Mouse (Mus musculus): ENCODE data around the gene Slc39a13.
"Not testable (repeated sequence)": the region's sequence is repeated elsewhere in the genome, so short reads cannot be mapped to it uniquely, and the experiment has no call there.

Slc39a13 gene

GRCm38 (mm10) chr2:91070076-91070800 lies at the start of gene Slc39a13:
Slc39a13 (minus strand) TSS chr2:91070417.
- DNase-seq: peak; percentile 98

- DNase-seq: no peak
Measured at GRCm38 (mm10) chr2:91119551-91119950, 49.3 kb upstream of the Slc39a13 start.

GRCm38 (mm10) chr2:91119061-91119460 lies 48.8 kb upstream of the Slc39a13 start:
- DNase-seq: no peak

GRCm38 (mm10) chr2:91118647-91119046 lies 48.4 kb upstream of the Slc39a13 start:
- DNase-seq: no peak

- no peak for DNase-seq
Measured at GRCm38 (mm10) chr2:91117585-91118275, 47.5 kb upstream of the Slc39a13 start, which contains the start of gene Mybpc3. Mybpc3 (plus strand) TSS chr2:91118144.

GRCm38 (mm10) chr2:91116842-91117241 lies 46.6 kb upstream of the Slc39a13 start:
- no peak for DNase-seq

GRCm38 (mm10) chr2:91115578-91115970 lies 45.4 kb upstream of the Slc39a13 start:
- DNase-seq: no peak

GRCm38 (mm10) chr2:91114781-91115577 lies 44.8 kb upstream of the Slc39a13 start:
- DNase-seq: peak; percentile 98

- no peak for DNase-seq
Measured at GRCm38 (mm10) chr2:91113852-91114251, 43.6 kb upstream of the Slc39a13 start.

- DNase-seq: no peak
Measured at GRCm38 (mm10) chr2:91113334-91113733, 43.1 kb upstream of the Slc39a13 start.

GRCm38 (mm10) chr2:91112491-91112890 lies 42.3 kb upstream of the Slc39a13 start:
- peak; percentile 56 for DNase-seq

- not testable (repeated sequence) for DNase-seq
Measured at GRCm38 (mm10) chr2:91111832-91112231, 41.6 kb upstream of the Slc39a13 start.

- DNase-seq: no peak
Measured at GRCm38 (mm10) chr2:91110429-91110828, 40.2 kb upstream of the Slc39a13 start.

GRCm38 (mm10) chr2:91109807-91110385 lies 39.7 kb upstream of the Slc39a13 start:
- DNase-seq: no peak

- DNase-seq: no peak
Measured at GRCm38 (mm10) chr2:91109241-91109640, 39.0 kb upstream of the Slc39a13 start.

GRCm38 (mm10) chr2:91108156-91108555 lies 37.9 kb upstream of the Slc39a13 start:
- DNase-seq: no peak

- peak; percentile 92 for DNase-seq
Measured at GRCm38 (mm10) chr2:91101124-91101740, 31.0 kb upstream of the Slc39a13 start.

GRCm38 (mm10) chr2:91098156-91098555 lies 27.9 kb upstream of the Slc39a13 start:
- DNase-seq: no peak

- no peak for DNase-seq
Measured at GRCm38 (mm10) chr2:91097015-91097414, 26.8 kb upstream of the Slc39a13 start.

- no peak for DNase-seq
Measured at GRCm38 (mm10) chr2:91096524-91096923, 26.3 kb upstream of the Slc39a13 start.

GRCm38 (mm10) chr2:91090827-91091226 lies 20.6 kb upstream of the Slc39a13 start:
- no peak for DNase-seq

GRCm38 (mm10) chr2:91090208-91090607 lies 20.0 kb upstream of the Slc39a13 start:
- no peak for DNase-seq

- no peak for DNase-seq
Measured at GRCm38 (mm10) chr2:91088987-91089386, 18.8 kb upstream of the Slc39a13 start.

All from kidney, adult 9 months (tissue).